Mouse (Mus musculus) kidney, postnatal 0 days (tissue): Measurements from ENCODE around the gene Atcay. TPM values are rescaled to one million over a fixed set of nuclear protein-coding genes. Genes with fewer than 3 reads are reported as not detected.
"Not testable (repeated sequence)": the region's sequence is repeated elsewhere in the genome, so short reads cannot be mapped to it uniquely, and the experiment has no call there.

ENCODE experiments used
- ATAC-seq: fragments of 200-750 bp; cut with Nextera tagmentation; replicated peaks from 2 replicates; pipeline ENCODE4 v1.8.0; 2017; ENCODE audit warnings: low read depth, moderate number of reproducible peaks, moderate TSS enrichment, moderate library complexity; ENCODE audit not compliant: low FRiP score
- DNase-seq: peaks from one replicate; pipeline ENCODE4 v3.0.0-alpha.2; 2016; ENCODE audit warnings: low spot score
- H3K27ac ChIP-seq: fragments of 300-500 bp; sonication (generic); 2 replicates; pipeline ENCODE4 v1.5.1; 2014; ENCODE audit warnings: mild to moderate bottlenecking
- H3K27me3 ChIP-seq: fragments of 300-500 bp; sonication (generic); 2 replicates; pipeline ENCODE4 v1.6.1; 2014; ENCODE audit warnings: low read length, mixed read lengths; ENCODE audit not compliant: insufficient read depth
- H3K36me3 ChIP-seq: fragments of 300-500 bp; sonication (generic); 2 replicates; pipeline ENCODE4 v1.6.1; 2014; ENCODE audit warnings: low read length, mixed read lengths; ENCODE audit not compliant: insufficient read depth
- H3K4me1 ChIP-seq: fragments of 300-500 bp; sonication (generic); replicated peaks from 2 replicates; pipeline ENCODE4 v1.6.1; 2014; ENCODE audit warnings: antibody characterized with exemption, low read length, mixed read lengths; ENCODE audit not compliant: insufficient read depth
- H3K4me2 ChIP-seq: fragments of 300-500 bp; sonication (generic); 2 replicates; pipeline ENCODE4 v1.6.1; 2014; ENCODE audit warnings: mild to moderate bottlenecking, low read length, moderate library complexity, mixed read lengths
- H3K4me3 ChIP-seq: fragments of 300-500 bp; sonication (generic); replicated peaks from 2 replicates; pipeline ENCODE4 v1.5.1; 2014; ENCODE audit warnings: low read depth, low read length
- H3K9ac ChIP-seq: fragments of 300-500 bp; sonication (generic); 2 replicates; pipeline ENCODE4 v1.6.1; 2014; ENCODE audit warnings: low read depth, low read length
- H3K9me3 ChIP-seq: fragments of 300-500 bp; sonication (generic); replicated peaks from 2 replicates; pipeline ENCODE4 v1.6.1; 2016; ENCODE audit warnings: low read length, inconsistent platforms, mixed read lengths
- CTCF ChIP-seq: IDR thresholded peaks from 2 replicates; pipeline ENCODE4 v1.5.1; 2016; ENCODE audit warnings: antibody characterized with exemption, low read depth, mild to moderate bottlenecking, moderate library complexity
- WGBS: fragments of 180-500 bp; shearing (Covaris S2); extraction: QIAGEN DNeasy Blood & Tissue Kit; methylation state at CpG from one replicate; pipeline ENCODE4 v1.1.7; 2014; 5-methylcytosine and 5-hydroxymethylcytosine counted together
- polyA plus RNA-seq: library from polyadenylated mRNA; unstranded; fragments of >200 nt; fragmentation: Nextera tagmentation; extraction: Ambion mirVana; gene quantifications from 2 replicates; pipeline ENCODE4 v1.2.1, GENCODE M21; 2015

Atcay gene
- polyA plus RNA-seq, 1 experiment from 2014 or later = 0.32 TPM

DNA sequence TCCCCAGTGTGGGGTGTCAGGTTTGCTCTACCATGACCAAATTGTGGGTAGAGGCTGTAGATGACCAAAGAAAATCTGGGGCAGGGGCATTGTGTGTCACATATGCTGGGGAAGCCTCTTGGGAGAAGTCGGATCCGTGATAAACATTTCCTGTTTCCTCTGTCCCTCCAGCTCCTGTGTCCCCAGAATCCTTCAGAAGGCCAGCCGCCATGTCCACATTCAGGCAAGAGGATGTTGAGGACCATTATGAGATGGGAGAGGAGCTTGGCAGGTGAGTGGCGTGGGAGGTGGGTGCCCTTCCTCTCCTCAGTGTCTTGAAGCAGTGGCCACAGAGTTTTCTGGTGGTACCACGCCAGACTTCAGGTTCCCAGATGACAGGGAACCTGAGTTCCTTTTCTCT lies 46.8 kb downstream of the Atcay start, which contains the start of gene 4930442H23Rik:
4930442H23Rik (minus strand) TSS at position 45 of the 400 bp plus-strand sequence.
- DNase-seq = no peak
- H3K4me2 ChIP-seq = peak within 1 kb of the TSS; percentile 59
- H3K9ac ChIP-seq = peak within 1 kb of the TSS; percentile 73
- peaks cover 45% of the 10 kb centered on the region for H3K36me3 ChIP-seq
- TF ChIP-seq CTCF = no peak
- peaks cover 4% of the 10 kb centered on the region; the same call in 1 of the 2 replicates for H3K4me1 ChIP-seq
- 77% methylated on average over 5 of the region's 5 CpGs for WGBS
- no peaks in the 10 kb centered on the region for H3K9me3 ChIP-seq
- no peaks in the 10 kb centered on the region for H3K27me3 ChIP-seq
- no peak for ATAC-seq
- peak within 1 kb of the TSS; percentile 56 for H3K4me3 ChIP-seq
- H3K27ac ChIP-seq = peak within 1 kb of the TSS; percentile 77

DNA sequence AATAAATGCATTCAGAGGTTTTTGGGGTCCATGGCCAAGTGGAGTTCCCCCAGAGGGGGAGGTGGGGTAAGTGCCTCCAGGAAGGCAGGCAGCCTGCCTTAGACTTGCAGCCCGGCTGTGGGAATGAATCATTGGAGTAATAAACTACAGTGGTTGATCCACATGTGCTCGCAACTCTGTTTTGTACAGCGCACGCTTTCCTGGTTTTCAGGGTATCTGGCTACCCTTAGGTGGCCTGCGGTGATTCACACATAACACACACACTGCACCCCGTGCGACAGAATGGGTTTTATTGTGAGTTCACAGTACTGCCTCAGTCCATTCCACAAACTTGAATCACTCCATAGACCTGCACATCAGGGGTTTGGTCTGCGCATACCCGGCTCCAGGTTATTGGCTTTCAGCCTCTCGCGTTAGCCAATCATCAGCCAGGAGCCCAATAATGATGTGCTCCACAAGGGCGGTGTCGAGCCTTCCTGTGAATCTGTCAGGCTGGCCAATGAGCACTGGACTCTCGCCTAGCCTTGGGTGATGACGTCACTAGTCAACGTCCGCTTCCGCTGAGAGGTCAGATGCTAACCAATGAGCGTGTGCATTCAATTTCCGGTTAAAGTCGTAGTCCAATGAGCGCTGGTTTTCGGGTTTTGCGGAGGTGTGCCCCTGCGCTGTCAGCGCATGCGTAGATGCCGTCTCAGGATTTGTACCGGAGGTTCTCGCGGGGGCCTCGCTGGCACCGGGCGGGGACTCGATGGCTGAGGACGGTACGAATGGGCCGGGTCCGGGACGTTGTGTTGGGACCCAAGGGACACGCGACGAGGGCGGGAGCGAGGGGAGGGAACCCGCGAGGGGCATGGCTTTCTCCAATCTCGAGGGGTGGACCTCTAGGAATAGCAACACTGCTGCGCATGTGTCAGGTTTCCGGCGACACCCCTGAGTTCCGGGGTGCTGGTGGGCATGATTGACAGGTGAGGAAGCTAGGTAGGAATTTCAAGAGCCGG lies 48.0 kb downstream of the Atcay start, which contains the start of gene Dapk3:
Dapk3 (plus strand) TSS at position 670 of the 998 bp plus-strand sequence.
- peak within 1 kb of the TSS; percentile 73 for H3K9ac ChIP-seq
- DNase-seq (peak; percentile 100), ATAC-seq (peak; percentile 94)
- H3K9me3 ChIP-seq = no peaks in the 10 kb centered on the region
- H3K4me2 ChIP-seq = peak within 1 kb of the TSS; percentile 59
- peaks cover 11% of the 10 kb centered on the region; the same call in 1 of the 2 replicates for H3K4me1 ChIP-seq
- no peaks in the 10 kb centered on the region for H3K27me3 ChIP-seq
- peak within 1 kb of the TSS; percentile 77 for H3K27ac ChIP-seq
- no peak for TF ChIP-seq CTCF
- peaks cover 55% of the 10 kb centered on the region for H3K36me3 ChIP-seq
- peak within 1 kb of the TSS; percentile 56 for H3K4me3 ChIP-seq
- 5% methylated on average over 53 of the region's 53 CpGs for WGBS

DNA sequence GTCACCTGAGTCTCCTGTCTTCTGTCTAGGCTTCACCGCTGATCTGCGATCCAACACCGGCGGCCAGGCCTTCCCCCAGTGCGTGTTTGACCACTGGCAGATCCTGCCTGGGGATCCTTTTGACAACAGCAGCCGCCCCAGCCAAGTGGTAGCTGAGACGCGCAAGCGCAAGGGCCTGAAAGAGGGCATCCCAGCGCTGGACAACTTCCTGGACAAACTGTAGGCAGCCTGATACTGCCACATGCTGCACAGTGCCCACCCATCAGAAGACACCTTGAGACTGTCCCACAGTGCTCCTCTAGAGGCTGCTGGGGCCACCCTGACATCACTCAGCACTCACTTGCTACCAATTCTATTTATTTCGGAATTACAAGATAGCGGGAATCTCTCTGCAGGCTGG lies 48.8 kb downstream of the Atcay start:
- peaks cover 13% of the 10 kb centered on the region; the same call in 1 of the 2 replicates for H3K4me1 ChIP-seq
- 75% methylated on average over 12 of the region's 12 CpGs for WGBS
- 0 out of 2 replicates have a peak overlapping the region, but pooled peaks have one; percentile 26 for H3K27ac ChIP-seq
- not testable (repeated sequence) for H3K9me3 ChIP-seq, ATAC-seq, H3K4me3 ChIP-seq, DNase-seq, H3K9ac ChIP-seq, H3K4me2 ChIP-seq, H3K27me3 ChIP-seq
- H3K36me3 ChIP-seq = peaks cover 49% of the 10 kb centered on the region

DNA sequence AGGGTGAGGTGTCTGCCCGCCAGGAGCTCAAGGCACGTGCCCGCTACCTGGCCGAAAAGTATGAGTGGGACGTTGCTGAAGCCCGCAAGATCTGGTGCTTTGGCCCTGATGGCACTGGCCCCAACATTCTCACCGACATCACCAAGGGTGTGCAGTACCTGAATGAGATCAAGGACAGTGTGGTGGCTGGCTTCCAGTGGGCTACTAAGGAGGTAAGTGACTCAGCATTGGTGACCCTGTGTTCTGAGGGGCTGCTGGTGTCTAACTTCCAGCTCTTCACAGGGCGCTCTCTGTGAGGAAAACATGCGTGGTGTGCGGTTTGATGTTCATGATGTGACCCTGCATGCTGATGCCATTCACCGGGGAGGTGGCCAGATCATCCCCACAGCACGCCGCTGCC lies 49.7 kb downstream of the Atcay start:
- H3K4me1 ChIP-seq = peaks cover 13% of the 10 kb centered on the region; the same call in 1 of the 2 replicates
- no peak for DNase-seq
- no peak for TF ChIP-seq CTCF
- no peak overlapping the region for H3K27ac ChIP-seq
- no peak overlapping the region for H3K4me3 ChIP-seq
- WGBS = 91% methylated on average over 13 of the region's 13 CpGs
- H3K4me2 ChIP-seq = no peak overlapping the region
- no peak overlapping the region for H3K9ac ChIP-seq
- ATAC-seq = no peak
- H3K36me3 ChIP-seq = peaks cover 46% of the 10 kb centered on the region
- H3K9me3 ChIP-seq = no peaks in the 10 kb centered on the region
- H3K27me3 ChIP-seq = no peaks in the 10 kb centered on the region

DNA sequence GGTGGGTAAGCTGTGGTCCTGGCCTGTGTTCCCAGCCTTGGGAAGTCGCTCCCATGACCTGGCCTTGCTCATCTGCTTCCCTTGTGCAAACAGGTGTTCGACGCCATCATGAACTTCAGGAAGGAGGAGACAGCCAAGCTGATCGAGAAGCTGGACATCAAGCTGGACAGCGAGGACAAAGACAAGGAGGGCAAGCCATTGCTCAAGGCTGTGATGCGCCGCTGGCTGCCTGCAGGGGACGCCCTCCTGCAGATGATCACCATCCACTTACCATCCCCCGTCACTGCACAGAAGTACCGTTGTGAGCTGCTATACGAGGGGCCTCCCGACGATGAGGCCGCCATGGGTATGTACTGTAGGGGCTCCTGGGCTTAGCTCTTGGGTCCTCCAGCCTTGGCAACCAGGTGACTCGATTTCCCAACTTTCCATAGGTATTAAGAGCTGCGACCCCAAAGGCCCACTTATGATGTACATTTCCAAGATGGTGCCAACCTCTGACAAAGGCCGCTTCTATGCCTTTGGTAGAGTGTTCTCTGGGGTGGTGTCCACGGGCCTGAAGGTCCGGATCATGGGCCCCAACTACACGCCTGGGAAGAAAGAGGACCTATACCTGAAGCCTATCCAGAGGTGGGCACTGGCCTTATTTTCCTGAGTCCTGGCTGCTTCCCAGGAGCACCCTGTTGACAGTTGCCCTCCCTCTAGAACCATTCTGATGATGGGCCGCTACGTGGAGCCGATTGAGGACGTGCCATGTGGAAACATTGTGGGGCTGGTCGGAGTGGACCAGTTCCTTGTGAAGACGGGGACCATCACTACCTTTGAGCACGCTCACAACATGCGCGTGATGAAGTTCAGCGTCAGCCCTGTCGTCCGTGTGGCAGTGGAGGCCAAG lies 50.9 kb downstream of the Atcay start:
- DNase-seq = no peak
- no peaks in the 10 kb centered on the region for H3K9me3 ChIP-seq
- no peak overlapping the region for H3K9ac ChIP-seq
- WGBS = 90% methylated on average over 32 of the region's 32 CpGs
- H3K36me3 ChIP-seq = peaks cover 46% of the 10 kb centered on the region
- H3K27me3 ChIP-seq = no peaks in the 10 kb centered on the region
- H3K4me1 ChIP-seq = peaks cover 9% of the 10 kb centered on the region; the same call in 1 of the 2 replicates
- H3K27ac ChIP-seq = no peak overlapping the region
- ATAC-seq = no peak
- no peak overlapping the region for H3K4me3 ChIP-seq
- TF ChIP-seq CTCF = peak; percentile 15; the same call in 1 of the 2 replicates
- H3K4me2 ChIP-seq = no peak overlapping the region

DNA sequence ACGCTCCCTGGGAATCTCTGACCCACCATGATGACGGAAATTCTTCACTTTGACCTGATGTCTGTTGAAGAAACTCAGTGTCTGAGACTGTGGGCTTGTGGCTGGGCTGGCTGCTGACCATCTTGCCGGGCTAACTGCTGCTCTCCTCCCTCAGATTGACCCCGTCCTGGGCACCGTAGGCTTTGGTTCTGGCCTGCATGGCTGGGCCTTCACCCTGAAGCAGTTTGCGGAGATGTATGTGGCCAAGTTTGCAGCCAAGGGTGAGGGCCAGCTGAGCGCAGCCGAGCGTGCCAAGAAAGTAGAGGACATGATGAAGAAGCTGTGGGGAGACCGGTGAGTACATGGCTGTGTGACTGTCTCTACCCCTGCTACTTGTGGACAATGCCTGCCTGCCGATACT lies 51.7 kb downstream of the Atcay start:
- Histone ChIP-seq H3K9ac (no peak overlapping the region), H3K4me1 (peaks cover 8% of the 10 kb centered on the region; the same call in 1 of the 2 replicates), H3K27me3 (no peaks in the 10 kb centered on the region), H3K4me3 (no peak overlapping the region), H3K27ac (no peak overlapping the region), H3K4me2 (no peak overlapping the region), H3K9me3 (no peaks in the 10 kb centered on the region), H3K36me3 (peaks cover 46% of the 10 kb centered on the region)
- TF ChIP-seq CTCF = no peak
- 93% methylated on average over 11 of the region's 11 CpGs for WGBS
- no peak for DNase-seq
- no peak for ATAC-seq
